Mouse (Mus musculus) midbrain, embryonic 16.5 days (tissue): ENCODE results near the gene Hccs. TPM values are rescaled to one million over a fixed set of nuclear protein-coding genes. Genes with fewer than 3 reads are reported as not detected.

Source experiments
- ATAC-seq: fragments of 200-750 bp; cut with Nextera tagmentation; 2 replicates; pipeline ENCODE4 v1.8.0; 2017; ENCODE audit warnings: moderate TSS enrichment
- H3K27ac ChIP-seq: fragments of 300-500 bp; sonication (generic); 2 replicates; pipeline ENCODE4 v1.5.1; 2014; ENCODE audit warnings: mild to moderate bottlenecking, low read length, mixed read lengths
- H3K27me3 ChIP-seq: fragments of 300-500 bp; sonication (generic); 2 replicates; pipeline ENCODE4 v1.6.1; 2014; ENCODE audit warnings: low read depth, low read length, mixed read lengths; ENCODE audit not compliant: control insufficient read depth, insufficient read depth
- H3K36me3 ChIP-seq: fragments of 300-500 bp; sonication (generic); 2 replicates; pipeline ENCODE4 v1.6.1; 2014; ENCODE audit warnings: mild to moderate bottlenecking, low read length, moderate library complexity, mixed read lengths; ENCODE audit not compliant: control insufficient read depth, insufficient read depth
- H3K4me1 ChIP-seq: fragments of 300-500 bp; sonication (generic); 2 replicates; pipeline ENCODE4 v1.6.1; 2014; ENCODE audit warnings: mild to moderate bottlenecking, low read length, mixed read lengths; ENCODE audit not compliant: control insufficient read depth, insufficient read depth
- H3K4me2 ChIP-seq: fragments of 300-500 bp; sonication (generic); 2 replicates; pipeline ENCODE4 v1.6.1; 2014; ENCODE audit warnings: mild to moderate bottlenecking, low read length, mixed read lengths
- H3K4me3 ChIP-seq: fragments of 300-500 bp; sonication (generic); 2 replicates; pipeline ENCODE4 v1.5.1; 2014; ENCODE audit warnings: low read depth, mild to moderate bottlenecking, low read length, moderate library complexity, mixed read lengths
- H3K9ac ChIP-seq: fragments of 300-500 bp; sonication (generic); 2 replicates; pipeline ENCODE4 v1.6.1; 2014; ENCODE audit warnings: low read depth, low read length, mixed read lengths
- H3K9me3 ChIP-seq: fragments of 300-500 bp; sonication (generic); replicated peaks from 2 replicates; pipeline ENCODE4 v1.6.1; 2014; ENCODE audit warnings: mild to moderate bottlenecking, low read length, mixed read lengths; ENCODE audit not compliant: control insufficient read depth, poor library complexity, severe bottlenecking
- WGBS: fragments of 180-500 bp; shearing (Covaris S2); extraction: QIAGEN DNeasy Blood & Tissue Kit; methylation state at CpG from one replicate; pipeline ENCODE4 v1.1.7; 2014; 5-methylcytosine and 5-hydroxymethylcytosine counted together
- polyA plus RNA-seq: library from polyadenylated mRNA; unstranded; fragments of >200 nt; fragmentation: Nextera tagmentation; extraction: Ambion mirVana; gene quantifications from 2 replicates; pipeline ENCODE4 v1.2.1, GENCODE M21; 2015

The Hccs gene
- polyA plus RNA-seq, 1 experiment from 2014 or later: 36.4 TPM

GRCm38 (mm10) chrX:169308559-169308958 lies 11.6 kb downstream of the Hccs start:
- no peak overlapping the region for H3K27ac ChIP-seq

GRCm38 (mm10) chrX:169303945-169304344 lies 16.2 kb downstream of the Hccs start:
- no peaks in the 10 kb centered on the region for H3K36me3 ChIP-seq
- H3K9me3 ChIP-seq: no peaks in the 10 kb centered on the region
- no peak overlapping the region for H3K4me3 ChIP-seq
- no peak for ATAC-seq
- H3K27ac ChIP-seq: no peak overlapping the region
- H3K4me1 ChIP-seq: no peaks in the 10 kb centered on the region
- 44% methylated on average over 3 of the region's 3 CpGs for WGBS
- H3K4me2 ChIP-seq: no peak overlapping the region
- H3K9ac ChIP-seq: no peak overlapping the region
- no peaks in the 10 kb centered on the region for H3K27me3 ChIP-seq

More at GRCm38 (mm10) chrX:169308559-169308958, 11.6 kb downstream of the Hccs start:
- no peak for ATAC-seq
- Histone ChIP-seq H3K4me3 (no peak overlapping the region), H3K4me1 (no peaks in the 10 kb centered on the region), H3K4me2 (no peak overlapping the region), H3K36me3 (no peaks in the 10 kb centered on the region), H3K9ac (no peak overlapping the region), H3K27me3 (no peaks in the 10 kb centered on the region), H3K9me3 (no peaks in the 10 kb centered on the region)
- WGBS: 94% methylated on average over 3 of the region's 3 CpGs

GRCm38 (mm10) chrX:169302271-169303045 lies 17.7 kb downstream of the Hccs start:
- Histone ChIP-seq H3K27me3 (no peaks in the 10 kb centered on the region), H3K4me2 (no peak overlapping the region), H3K9ac (no peak overlapping the region), H3K27ac (no peak overlapping the region), H3K36me3 (no peaks in the 10 kb centered on the region), H3K4me3 (no peak overlapping the region), H3K4me1 (no peaks in the 10 kb centered on the region), H3K9me3 (no peaks in the 10 kb centered on the region)
- no peak for ATAC-seq
- WGBS: 65% methylated on average over 26 of the region's 26 CpGs

- H3K4me3 ChIP-seq: no peak overlapping the region
- H3K36me3 ChIP-seq: no peaks in the 10 kb centered on the region
- peak; percentile 89 for ATAC-seq
- H3K9me3 ChIP-seq: no peaks in the 10 kb centered on the region
- H3K27me3 ChIP-seq: no peaks in the 10 kb centered on the region
- H3K27ac ChIP-seq: no peak overlapping the region
- WGBS: 65% methylated on average over 4 of the region's 4 CpGs
- H3K4me1 ChIP-seq: no peaks in the 10 kb centered on the region
- no peak overlapping the region for H3K9ac ChIP-seq
- no peak overlapping the region for H3K4me2 ChIP-seq
These were observed 20.6 kb downstream of the Hccs start for GRCm38 (mm10) chrX:169299579-169299978.

GRCm38 (mm10) chrX:169263433-169264172 lies 56.6 kb downstream of the Hccs start:
- Histone ChIP-seq H3K9me3 (no peaks in the 10 kb centered on the region), H3K27ac (no peak overlapping the region), H3K4me3 (no peak overlapping the region), H3K36me3 (no peaks in the 10 kb centered on the region), H3K4me2 (no peak overlapping the region), H3K9ac (no peak overlapping the region), H3K27me3 (no peaks in the 10 kb centered on the region; the same call in 1 of the 2 replicates), H3K4me1 (no peaks in the 10 kb centered on the region)
- 75% methylated on average over 8 of the region's 8 CpGs for WGBS
- ATAC-seq: no peak

- no peaks in the 10 kb centered on the region for H3K36me3 ChIP-seq
- ATAC-seq: no peak
These were observed 58.0 kb downstream of the Hccs start for GRCm38 (mm10) chrX:169262212-169262611.

GRCm38 (mm10) chrX:169261034-169261433 lies 59.1 kb downstream of the Hccs start:
- 78% methylated on average over 3 of the region's 3 CpGs for WGBS
- Histone ChIP-seq H3K4me1 (no peaks in the 10 kb centered on the region), H3K27me3 (no peaks in the 10 kb centered on the region; the same call in 1 of the 2 replicates), H3K36me3 (no peaks in the 10 kb centered on the region), H3K4me2 (no peak overlapping the region), H3K4me3 (no peak overlapping the region), H3K27ac (no peak overlapping the region), H3K9ac (no peak overlapping the region), H3K9me3 (no peaks in the 10 kb centered on the region)
- no peak for ATAC-seq

More at GRCm38 (mm10) chrX:169262212-169262611, 58.0 kb downstream of the Hccs start:
- Histone ChIP-seq H3K27me3 (no peaks in the 10 kb centered on the region; the same call in 1 of the 2 replicates), H3K27ac (no peak overlapping the region), H3K4me1 (no peaks in the 10 kb centered on the region), H3K4me3 (no peak overlapping the region), H3K9me3 (no peaks in the 10 kb centered on the region), H3K4me2 (no peak overlapping the region), H3K9ac (no peak overlapping the region)
- 83% methylated on average over 2 of the region's 2 CpGs for WGBS

GRCm38 (mm10) chrX:169256741-169257140 lies 63.4 kb downstream of the Hccs start:
- Histone ChIP-seq H3K36me3 (no peaks in the 10 kb centered on the region), H3K4me2 (no peak overlapping the region), H3K4me1 (no peaks in the 10 kb centered on the region), H3K27ac (no peak overlapping the region), H3K27me3 (no peaks in the 10 kb centered on the region; the same call in 1 of the 2 replicates), H3K9me3 (no peaks in the 10 kb centered on the region), H3K9ac (no peak overlapping the region), H3K4me3 (no peak overlapping the region)
- ATAC-seq: no peak

GRCm38 (mm10) chrX:169255915-169256314 lies 64.3 kb downstream of the Hccs start:
- Histone ChIP-seq H3K4me3 (no peak overlapping the region), H3K9me3 (no peaks in the 10 kb centered on the region), H3K27me3 (no peaks in the 10 kb centered on the region; the same call in 1 of the 2 replicates), H3K9ac (no peak overlapping the region), H3K27ac (no peak overlapping the region), H3K36me3 (no peaks in the 10 kb centered on the region), H3K4me2 (no peak overlapping the region), H3K4me1 (no peaks in the 10 kb centered on the region)
- whole genome bisulfite sequencing: 75% methylated on average over 1 of the region's 1 CpGs
- ATAC-seq: no peak
